Mouse (Mus musculus): ENCODE results near the gene Avpr1b. TPM values are rescaled to one million over a fixed set of nuclear protein-coding genes. Genes with fewer than 3 reads are reported as not detected.
"Not testable (repeated sequence)": the region's sequence is repeated elsewhere in the genome, so short reads cannot be mapped to it uniquely, and the experiment has no call there.

Avpr1b gene
- polyA plus RNA-seq, 1 experiment from 2014 or later = not detected

DNA sequence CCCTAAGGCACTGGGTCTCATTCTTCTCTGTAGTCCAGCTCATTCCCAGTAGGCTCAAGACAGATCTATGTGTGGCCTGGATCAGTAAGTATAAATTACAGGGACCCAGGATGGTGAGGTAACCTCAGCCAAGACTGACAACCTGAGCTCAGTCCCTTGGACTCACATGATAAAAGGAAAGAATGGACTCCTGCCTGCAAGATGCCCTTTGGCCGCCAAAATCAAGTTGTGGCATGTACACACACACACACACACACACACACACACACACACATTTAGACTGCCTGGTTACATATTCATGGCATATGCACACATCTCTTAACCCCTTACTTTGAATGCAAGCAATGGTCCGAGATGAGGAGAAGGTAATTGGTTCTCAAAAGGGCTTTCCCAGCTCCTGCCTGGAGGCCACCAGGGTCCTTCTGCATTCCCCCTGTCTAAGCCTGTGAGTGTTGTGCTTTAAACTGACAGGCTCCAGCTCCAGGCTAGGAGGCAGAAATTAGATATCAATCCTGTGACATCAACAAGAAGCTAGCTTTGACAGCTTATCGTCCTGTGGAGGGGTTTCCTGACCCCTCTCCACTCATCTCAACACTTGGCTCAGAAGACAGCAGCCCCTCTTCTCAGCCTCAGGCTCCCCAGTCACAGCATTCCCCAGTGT, 25.3 kb downstream of the Avpr1b start:
- Histone ChIP-seq H3K36me3 (no peaks in the 10 kb centered on the region), H3K27ac (no peak overlapping the region), H3K9ac (no peak overlapping the region), H3K4me3 (no peak overlapping the region), H3K27me3 (no peaks in the 10 kb centered on the region), H3K4me2 (replicated peaks) (no peak overlapping the region), H3K9me3 (no peaks in the 10 kb centered on the region), H3K4me1 (no peaks in the 10 kb centered on the region)
- ATAC-seq (ENCODE audit: insufficient number of reproducible peaks, insufficient read depth, low FRiP score, low TSS enrichment) = no peak
- 62% methylated on average over 3 of the region's 3 CpGs for WGBS

DNA sequence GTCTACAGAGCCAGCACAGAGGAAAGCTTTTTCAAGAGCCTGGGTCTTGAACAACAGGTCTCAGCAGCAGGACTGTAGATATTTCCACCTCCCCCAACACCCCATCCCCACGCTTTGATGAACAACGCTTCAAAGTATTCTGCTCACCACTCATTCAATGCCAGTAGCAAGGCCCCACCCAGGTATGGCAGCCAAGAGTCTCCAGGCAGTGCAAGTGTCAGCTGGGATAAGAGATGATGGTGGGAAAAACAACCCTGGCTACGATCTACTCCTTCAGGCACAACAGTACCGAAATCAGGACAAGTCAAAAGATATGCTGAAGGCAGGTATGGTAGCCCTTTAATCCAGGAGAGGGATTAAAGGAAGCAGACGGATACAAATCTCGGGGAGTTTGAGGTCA, 27.2 kb downstream of the Avpr1b start:
- Histone ChIP-seq H3K27ac (no peak overlapping the region), H3K4me2 (replicated peaks) (no peak overlapping the region), H3K4me3 (no peak overlapping the region), H3K36me3 (no peaks in the 10 kb centered on the region), H3K27me3 (no peaks in the 10 kb centered on the region), H3K9ac (no peak overlapping the region), H3K9me3 (no peaks in the 10 kb centered on the region), H3K4me1 (no peaks in the 10 kb centered on the region)
- 86% methylated on average over 6 of the region's 6 CpGs for WGBS
- no peak for ATAC-seq (ENCODE audit: insufficient number of reproducible peaks, insufficient read depth, low FRiP score, low TSS enrichment)

DNA sequence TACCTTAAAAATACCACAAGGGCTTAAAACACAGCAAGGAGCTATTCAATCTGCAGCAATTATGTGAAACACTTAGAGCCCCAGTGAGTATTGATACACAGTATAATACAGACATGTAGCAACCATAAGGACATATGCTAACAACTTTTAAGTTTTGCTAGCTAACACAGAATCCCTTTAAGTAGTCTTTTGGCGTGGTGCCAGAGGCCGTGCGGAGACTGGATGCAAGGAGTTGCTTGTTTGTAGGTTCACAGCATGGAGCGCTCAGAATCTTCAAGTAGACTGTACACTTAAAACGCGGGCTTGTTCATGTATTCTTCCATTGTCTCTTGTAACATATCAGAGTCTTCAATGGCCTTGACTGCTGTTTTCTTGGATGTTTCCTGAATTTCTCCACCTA, 33.2 kb downstream of the Avpr1b start:
- not testable (repeated sequence) for H3K4me2 ChIP-seq (replicated peaks); H3K27me3 ChIP-seq; H3K27ac ChIP-seq; H3K4me3 ChIP-seq; H3K9me3 ChIP-seq; H3K4me1 ChIP-seq; ATAC-seq (ENCODE audit: insufficient number of reproducible peaks, insufficient read depth, low FRiP score, low TSS enrichment); H3K9ac ChIP-seq; H3K36me3 ChIP-seq
- WGBS = 66% methylated on average over 6 of the region's 6 CpGs

DNA sequence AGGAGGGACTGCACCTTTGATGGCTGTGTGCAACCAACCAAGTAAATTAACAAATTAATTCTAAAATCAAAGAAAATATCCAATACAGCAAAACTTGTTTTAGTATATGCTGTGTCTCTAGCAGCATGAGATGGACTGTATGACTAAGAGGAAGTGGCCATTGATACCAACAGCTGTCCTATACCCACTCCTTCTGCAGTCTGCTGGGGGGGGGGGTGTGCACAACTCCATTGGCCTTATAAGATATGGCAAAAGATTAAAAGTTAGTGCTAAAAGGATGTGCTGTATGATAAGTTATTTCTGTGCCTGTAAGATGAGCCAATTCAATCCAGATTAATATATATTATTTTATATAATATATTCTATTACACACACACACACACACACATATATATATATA, 35.5 kb downstream of the Avpr1b start:
- no peak overlapping the region for H3K27ac ChIP-seq
- no peak overlapping the region for H3K9ac ChIP-seq
- ATAC-seq (ENCODE audit: insufficient number of reproducible peaks, insufficient read depth, low FRiP score, low TSS enrichment) = no peak
- H3K27me3 ChIP-seq = no peaks in the 10 kb centered on the region
- no peaks in the 10 kb centered on the region for H3K9me3 ChIP-seq
- no peaks in the 10 kb centered on the region for H3K36me3 ChIP-seq
- H3K4me3 ChIP-seq = no peak overlapping the region
- no peak overlapping the region for H3K4me2 ChIP-seq (replicated peaks)
- H3K4me1 ChIP-seq = no peaks in the 10 kb centered on the region

DNA sequence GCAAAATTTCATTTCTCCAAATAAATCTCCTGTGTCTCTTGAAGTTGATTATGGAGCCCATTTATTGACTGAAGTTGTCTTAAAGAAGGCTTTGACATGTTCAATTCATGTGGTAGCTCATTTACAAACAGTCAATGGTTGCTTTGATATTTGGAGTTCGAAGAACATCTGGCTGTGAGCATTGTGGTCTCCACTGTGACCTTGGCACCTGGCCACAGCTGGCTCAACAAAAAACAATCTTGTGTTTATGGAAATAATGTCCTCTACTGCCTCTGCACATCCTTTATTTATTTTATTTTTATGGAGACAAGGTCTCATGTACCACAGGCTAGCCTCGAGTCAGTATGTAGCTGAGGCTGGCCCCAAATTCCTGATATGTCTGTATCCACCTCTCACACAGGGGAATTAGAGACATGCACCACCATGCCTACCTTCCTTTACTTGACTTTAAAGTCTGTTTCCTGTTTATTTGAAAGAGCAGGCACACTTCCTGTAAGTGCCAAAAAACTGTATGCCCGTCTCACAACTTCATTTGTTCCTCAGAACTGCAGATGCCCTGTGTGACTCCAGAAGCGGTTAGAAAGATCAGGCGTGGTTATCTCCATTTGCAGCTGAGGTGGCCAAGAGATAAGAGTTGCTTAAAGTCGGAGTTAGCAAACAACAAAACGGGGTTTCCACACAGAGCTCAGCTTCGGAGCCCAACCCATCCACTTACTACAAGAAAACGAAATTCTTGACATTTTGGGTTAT, 38.9 kb downstream of the Avpr1b start, which contains the start of gene Ctse:
TSS of gene Ctse (plus strand) at position 516 of the 750 bp plus-strand sequence.
- Histone ChIP-seq H3K27me3 (no peaks in the 10 kb centered on the region), H3K9me3 (no peaks in the 10 kb centered on the region), H3K4me3 (no peak within 1 kb of the TSS), H3K27ac (no peak within 1 kb of the TSS), H3K4me1 (no peaks in the 10 kb centered on the region), H3K9ac (no peak within 1 kb of the TSS), H3K4me2 (replicated peaks) (no peak within 1 kb of the TSS), H3K36me3 (no peaks in the 10 kb centered on the region)
- no peak for ATAC-seq (ENCODE audit: insufficient number of reproducible peaks, insufficient read depth, low FRiP score, low TSS enrichment)
- 80% methylated on average over 9 of the region's 9 CpGs for WGBS

DNA sequence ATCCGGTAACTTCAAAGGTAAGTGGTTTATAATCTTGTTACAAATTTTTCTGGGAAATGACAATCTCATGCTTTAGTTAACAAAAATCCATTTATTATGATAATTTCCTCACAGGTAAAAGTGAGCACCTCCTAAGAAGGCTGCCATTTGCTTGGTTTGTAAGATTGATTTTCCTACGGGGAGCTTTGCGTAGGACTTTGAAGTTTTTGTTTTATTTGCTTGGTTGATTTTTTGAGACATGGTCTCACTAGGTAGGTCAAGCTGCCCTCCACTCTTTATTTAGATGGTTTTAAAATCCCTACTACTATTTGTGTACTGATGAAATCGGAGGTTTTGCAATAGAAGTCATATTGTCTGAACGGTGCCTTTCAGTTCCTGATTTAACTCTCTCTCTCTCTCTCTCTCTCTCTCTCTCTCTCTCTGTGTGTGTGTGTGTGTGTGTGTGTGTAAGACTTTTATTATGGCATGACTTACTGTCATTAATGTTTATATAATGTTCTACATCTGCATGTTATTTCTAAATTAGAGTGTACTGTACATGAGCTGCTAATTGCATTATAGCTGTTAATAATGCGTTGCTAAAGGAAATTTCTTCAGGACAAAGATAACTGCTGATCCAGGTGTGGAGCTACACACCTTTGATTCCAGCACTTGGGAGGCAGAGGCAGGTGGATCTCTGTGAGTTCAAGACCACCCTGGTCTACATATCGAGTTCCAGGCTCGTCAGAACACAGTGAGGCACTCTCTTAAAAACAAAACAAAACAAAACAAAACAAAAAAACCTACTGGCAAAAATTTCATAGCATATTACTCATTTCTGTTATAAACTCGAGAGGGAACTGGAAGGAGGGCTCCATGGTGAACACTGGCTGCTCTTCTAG, 39.7 kb downstream of the Avpr1b start:
- Histone ChIP-seq H3K36me3 (no peaks in the 10 kb centered on the region), H3K4me3 (no peak overlapping the region), H3K9me3 (no peaks in the 10 kb centered on the region), H3K27ac (no peak overlapping the region), H3K4me1 (no peaks in the 10 kb centered on the region), H3K9ac (no peak overlapping the region), H3K4me2 (replicated peaks) (no peak overlapping the region), H3K27me3 (no peaks in the 10 kb centered on the region)
- no peak for ATAC-seq (ENCODE audit: insufficient number of reproducible peaks, insufficient read depth, low FRiP score, low TSS enrichment)
- WGBS = 85% methylated on average over 9 of the region's 9 CpGs

DNA sequence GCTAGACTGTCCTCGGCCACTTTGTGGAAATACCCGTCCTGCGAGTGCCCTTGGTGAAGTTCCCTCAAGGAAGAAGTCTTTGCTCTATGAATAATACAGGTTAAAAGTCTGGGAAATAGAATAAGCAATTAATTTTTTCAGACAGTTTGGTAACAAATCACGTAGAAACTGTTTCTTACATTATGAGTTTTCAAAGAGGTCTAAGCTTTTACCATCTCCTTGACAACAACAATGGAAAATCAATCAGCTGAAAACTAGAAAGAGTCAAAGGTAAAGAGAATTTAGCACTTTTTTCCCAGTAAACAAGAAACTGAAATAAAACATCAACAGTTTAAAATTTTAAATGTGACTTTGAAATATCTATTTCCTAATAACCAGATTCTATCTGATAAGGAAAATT, 41.0 kb downstream of the Avpr1b start:
- no peak overlapping the region for H3K9ac ChIP-seq
- no peak overlapping the region for H3K4me2 ChIP-seq (replicated peaks)
- H3K4me1 ChIP-seq = no peaks in the 10 kb centered on the region
- no peaks in the 10 kb centered on the region for H3K9me3 ChIP-seq
- ATAC-seq (ENCODE audit: insufficient number of reproducible peaks, insufficient read depth, low FRiP score, low TSS enrichment) = no peak
- no peak overlapping the region for H3K27ac ChIP-seq
- WGBS = 81% methylated on average over 4 of the region's 4 CpGs
- H3K36me3 ChIP-seq = no peaks in the 10 kb centered on the region
- H3K4me3 ChIP-seq = no peak overlapping the region
- H3K27me3 ChIP-seq = no peaks in the 10 kb centered on the region

DNA sequence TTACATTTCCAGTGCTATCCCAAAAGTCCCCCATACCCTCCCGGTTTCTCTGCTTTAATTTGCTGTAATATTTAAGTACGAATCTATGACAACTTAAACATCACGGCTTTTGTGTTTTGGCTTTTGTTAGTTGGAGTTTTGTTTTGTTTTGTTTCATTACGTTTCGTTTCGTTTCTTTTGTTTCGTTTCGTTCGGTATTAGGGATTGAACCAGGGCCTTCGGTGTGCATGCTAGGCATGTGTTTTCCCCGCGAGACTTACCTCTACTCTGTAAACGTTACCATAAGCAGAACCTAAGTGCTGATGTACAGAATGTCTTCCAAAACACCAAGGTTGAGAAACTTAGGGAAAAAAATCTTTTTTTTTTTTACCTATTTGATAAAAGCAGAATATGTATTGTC, 42.5 kb downstream of the Avpr1b start:
- Histone ChIP-seq H3K9me3 (no peaks in the 10 kb centered on the region), H3K36me3 (no peaks in the 10 kb centered on the region), H3K27ac (no peak overlapping the region), H3K4me2 (replicated peaks) (no peak overlapping the region), H3K4me1 (no peaks in the 10 kb centered on the region), H3K4me3 (no peak overlapping the region), H3K27me3 (no peaks in the 10 kb centered on the region), H3K9ac (no peak overlapping the region)
- ATAC-seq (ENCODE audit: insufficient number of reproducible peaks, insufficient read depth, low FRiP score, low TSS enrichment) = no peak
- 92% methylated on average over 13 of the region's 13 CpGs for WGBS

DNA sequence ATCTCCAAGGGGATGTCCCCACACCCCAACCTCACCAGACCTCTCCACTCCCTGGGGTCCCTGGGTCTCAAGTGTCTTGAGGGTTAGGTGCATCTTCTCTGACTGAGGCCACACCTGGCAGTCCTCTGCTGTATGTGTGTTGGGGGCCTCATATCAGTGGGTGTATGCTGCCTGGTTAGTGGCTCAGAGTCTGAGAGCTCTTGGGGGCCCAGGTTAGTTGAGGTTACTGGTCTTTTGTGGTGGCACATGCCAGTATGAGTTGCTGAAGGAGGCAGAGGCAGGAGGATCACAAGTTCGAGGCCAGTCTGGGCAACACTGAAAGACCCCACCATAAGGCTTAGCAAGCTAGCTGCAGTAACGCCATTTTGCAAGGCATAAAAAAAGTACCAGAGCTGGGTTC, 43.2 kb downstream of the Avpr1b start:
- Histone ChIP-seq H3K27ac (no peak overlapping the region), H3K4me3 (no peak overlapping the region), H3K36me3 (no peaks in the 10 kb centered on the region), H3K4me1 (no peaks in the 10 kb centered on the region), H3K9me3 (no peaks in the 10 kb centered on the region), H3K9ac (no peak overlapping the region), H3K27me3 (no peaks in the 10 kb centered on the region), H3K4me2 (replicated peaks) (no peak overlapping the region)
- ATAC-seq (ENCODE audit: insufficient number of reproducible peaks, insufficient read depth, low FRiP score, low TSS enrichment) = no peak
- WGBS = 89% methylated on average over 2 of the region's 2 CpGs

DNA sequence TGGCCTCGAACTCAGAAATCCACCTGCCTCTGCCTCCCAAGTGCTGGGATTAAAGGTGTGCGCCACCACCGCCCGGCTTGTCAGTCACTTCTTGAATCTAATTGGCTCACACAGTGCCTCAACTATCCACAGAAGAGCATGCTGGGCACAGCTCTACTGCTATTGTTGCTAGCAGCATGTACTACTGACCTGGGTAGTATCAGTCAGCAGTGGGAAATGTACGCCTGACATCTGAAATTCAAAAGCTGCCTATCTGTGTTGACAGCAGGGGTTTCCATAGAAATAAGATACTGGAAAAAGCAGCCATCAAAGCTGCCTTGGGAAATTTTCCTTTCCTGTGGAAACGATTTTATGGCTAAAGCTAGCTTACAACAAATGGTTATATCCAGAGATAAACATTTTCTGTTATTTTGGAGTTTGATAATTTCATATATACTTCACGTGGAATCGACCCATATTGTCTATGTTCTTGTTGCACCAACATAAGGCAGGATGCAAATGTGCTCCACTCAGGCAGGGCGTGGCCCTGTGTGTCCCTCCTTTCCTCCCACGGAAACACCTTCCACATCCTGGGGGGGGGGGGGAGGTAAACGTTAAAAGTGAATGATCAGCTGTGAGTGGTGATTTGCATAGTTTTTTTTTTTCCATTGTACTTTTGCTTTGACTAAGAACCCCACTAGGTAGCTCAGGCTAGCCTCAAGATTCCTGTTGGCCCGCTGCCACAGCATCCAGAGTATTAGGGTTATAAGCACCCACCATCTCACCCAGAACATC, 53.8 kb downstream of the Avpr1b start:
- Histone ChIP-seq H3K36me3 (no peaks in the 10 kb centered on the region), H3K9ac (no peak overlapping the region), H3K4me2 (replicated peaks) (no peak overlapping the region), H3K4me3 (no peak overlapping the region), H3K9me3 (no peaks in the 10 kb centered on the region), H3K27ac (no peak overlapping the region), H3K27me3 (no peaks in the 10 kb centered on the region), H3K4me1 (no peaks in the 10 kb centered on the region)
- WGBS = 81% methylated on average over 12 of the region's 12 CpGs
- no peak for ATAC-seq (ENCODE audit: insufficient number of reproducible peaks, insufficient read depth, low FRiP score, low TSS enrichment)

DNA sequence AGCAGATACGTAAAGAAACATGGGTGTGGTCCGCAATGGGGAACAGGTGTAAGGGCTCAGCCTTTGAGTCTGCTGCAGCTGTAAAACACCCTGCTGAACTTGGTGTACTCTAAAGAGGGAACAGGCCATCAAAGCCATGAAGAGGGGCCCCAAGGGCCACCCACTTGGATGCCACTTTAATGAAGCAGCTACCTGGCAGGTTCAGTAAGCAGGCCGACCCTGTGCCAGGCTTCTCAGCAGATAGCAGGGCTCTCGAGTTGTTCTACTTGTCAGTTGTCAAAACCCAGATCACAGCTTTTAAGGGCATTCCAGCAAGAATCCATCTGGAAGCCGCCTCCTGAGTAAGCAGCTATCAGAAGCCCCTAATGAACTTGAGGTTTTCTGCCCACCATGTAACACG, 56.6 kb downstream of the Avpr1b start:
- Histone ChIP-seq H3K9ac (no peak overlapping the region), H3K27me3 (no peaks in the 10 kb centered on the region), H3K4me3 (no peak overlapping the region), H3K4me1 (no peaks in the 10 kb centered on the region), H3K36me3 (no peaks in the 10 kb centered on the region), H3K9me3 (no peaks in the 10 kb centered on the region), H3K27ac (no peak overlapping the region), H3K4me2 (replicated peaks) (no peak overlapping the region)
- no peak for ATAC-seq (ENCODE audit: insufficient number of reproducible peaks, insufficient read depth, low FRiP score, low TSS enrichment)
- WGBS = 81% methylated on average over 6 of the region's 6 CpGs
